Mouse (Mus musculus) adrenal gland, postnatal 10 days (tissue): Measurements from ENCODE around the gene Atpaf1. TPM values are rescaled to one million over a fixed set of nuclear protein-coding genes. Genes with fewer than 3 reads are reported as not detected.
A peak's percentile ranks its signal among the peaks of the same experiment; 100 is the strongest.

ENCODE experiments used
- DNase-seq: peaks from one replicate; pipeline ENCODE4 v3.0.0; 2021; ENCODE audit warnings: mixed read lengths
- total RNA-seq, 2 experiments: library from RNA; stranded (reverse); gene quantifications; 2 replicates each; pipeline ENCODE4 v1.2.3; 2021

Atpaf1 gene
- total RNA-seq, 2 experiments from 2014 or later = 42.8 to 52.2 TPM

DNA sequence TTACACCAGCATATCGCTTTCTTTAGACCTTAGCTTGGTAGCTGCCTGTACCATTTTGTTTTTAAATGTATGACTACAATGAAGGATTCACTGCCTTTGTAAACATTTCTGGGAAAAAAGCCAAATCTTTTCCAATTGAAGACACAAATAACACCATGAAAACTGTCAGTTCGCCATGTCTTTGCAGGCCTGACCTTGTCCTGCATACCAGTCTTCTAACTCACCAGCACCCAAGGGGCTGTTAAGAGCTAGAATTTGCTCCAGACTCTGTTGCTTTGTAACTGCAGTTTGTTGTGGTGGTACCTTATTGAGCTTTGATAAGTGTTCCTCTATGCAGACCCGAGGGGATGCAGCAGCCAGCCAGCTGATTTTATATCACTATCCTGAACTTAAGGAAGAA lies 15.4 kb downstream of the Atpaf1 start:
- DNase-seq = peak; percentile 42

DNA sequence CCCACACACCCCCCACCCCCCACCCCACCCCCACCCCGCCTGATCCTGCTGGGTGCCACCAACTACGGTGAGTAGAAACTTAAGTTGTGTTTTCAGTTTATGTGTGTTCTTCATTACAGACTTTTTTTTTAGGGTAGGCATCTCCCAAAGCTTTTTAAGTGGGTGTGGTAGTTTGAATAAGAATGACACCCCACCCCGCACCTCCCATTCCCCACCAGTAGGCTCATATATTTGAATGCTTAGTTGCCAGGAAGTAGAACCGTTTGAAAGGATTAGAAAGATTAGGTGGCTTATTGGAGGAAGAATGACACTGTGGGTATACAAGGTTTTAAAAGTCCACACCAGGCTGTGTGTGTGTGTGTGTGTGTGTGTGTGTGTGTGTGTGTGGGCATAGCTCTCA lies 27.7 kb downstream of the Atpaf1 start:
- DNase-seq = no peak

DNA sequence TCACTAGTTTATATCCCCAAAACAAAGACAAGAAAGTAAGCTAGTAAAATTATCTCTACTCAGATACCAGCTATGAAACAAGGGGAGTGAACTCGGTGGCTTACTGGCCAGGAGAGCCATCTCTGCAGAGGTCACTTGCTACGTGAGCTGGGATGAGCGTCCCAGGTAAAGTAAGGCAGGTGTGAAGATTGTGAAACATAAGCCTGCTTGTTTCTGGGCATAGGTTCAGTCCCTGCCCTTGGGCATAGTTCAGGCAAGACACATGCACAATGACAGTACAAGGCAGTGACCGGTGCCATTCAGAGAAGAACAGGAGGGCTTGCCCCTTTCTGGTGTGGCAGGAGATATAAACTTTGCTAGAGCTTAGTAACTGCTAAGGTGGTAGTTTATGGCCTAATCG lies 31.0 kb downstream of the Atpaf1 start:
- no peak for DNase-seq

DNA sequence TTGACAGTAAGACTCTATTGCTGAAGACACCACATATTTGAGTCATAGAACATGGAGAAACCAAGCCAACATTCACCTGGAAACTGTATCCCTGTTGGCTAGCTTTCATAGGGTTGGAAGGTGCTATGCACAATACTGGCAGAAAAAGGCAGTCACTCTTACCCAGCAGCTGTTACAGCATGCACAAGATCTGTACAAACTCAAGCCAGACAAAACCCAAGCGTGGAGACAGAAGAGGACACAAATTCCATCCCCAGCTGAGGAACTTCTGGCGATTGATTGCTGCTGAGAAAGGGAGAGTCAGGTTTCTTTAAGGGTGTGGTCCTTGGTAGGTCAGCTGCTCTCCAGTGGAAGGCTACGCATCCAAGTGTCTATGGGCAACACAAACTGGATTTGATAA lies 35.6 kb downstream of the Atpaf1 start:
- no peak for DNase-seq

DNA sequence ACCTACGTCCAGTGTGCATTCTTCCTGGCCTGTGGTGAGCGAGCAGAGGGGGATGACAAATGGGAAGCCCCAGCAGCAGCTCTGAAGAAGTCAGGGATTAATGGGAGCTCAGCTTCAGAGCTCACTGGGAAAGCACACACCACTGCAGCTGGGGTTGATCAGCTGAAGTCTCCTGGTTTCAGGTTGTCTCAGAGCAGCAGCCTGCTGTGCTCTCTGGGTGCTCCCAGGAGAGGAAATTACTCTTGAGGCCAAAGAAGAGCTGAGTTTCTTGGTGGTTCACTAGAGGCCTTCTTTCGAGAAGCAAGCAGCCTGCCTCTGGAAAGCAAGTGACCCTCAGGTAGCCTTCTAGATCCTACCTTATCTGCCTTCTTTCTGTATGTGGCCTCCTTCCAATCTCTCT lies 36.3 kb downstream of the Atpaf1 start:
- no peak for DNase-seq

DNA sequence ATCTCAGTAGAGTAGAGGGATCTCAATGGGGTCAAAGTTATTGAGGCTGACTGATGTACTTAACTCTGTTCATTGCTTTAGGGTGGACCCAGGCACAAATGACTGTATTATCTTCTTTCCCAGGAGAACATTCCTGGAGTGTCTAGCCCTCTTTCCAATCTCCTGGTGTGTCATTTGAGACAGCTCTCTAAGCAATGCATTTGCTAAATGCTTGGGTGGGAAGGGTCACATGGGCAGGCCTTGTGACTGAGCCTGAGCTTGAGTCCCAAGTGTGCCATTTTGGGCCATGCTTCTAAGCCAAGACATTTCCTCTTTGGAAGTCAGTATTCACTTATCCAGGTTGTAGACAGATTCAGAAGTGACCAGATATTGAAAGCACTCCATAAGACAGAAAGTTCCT lies 36.8 kb downstream of the Atpaf1 start:
- DNase-seq = no peak

DNA sequence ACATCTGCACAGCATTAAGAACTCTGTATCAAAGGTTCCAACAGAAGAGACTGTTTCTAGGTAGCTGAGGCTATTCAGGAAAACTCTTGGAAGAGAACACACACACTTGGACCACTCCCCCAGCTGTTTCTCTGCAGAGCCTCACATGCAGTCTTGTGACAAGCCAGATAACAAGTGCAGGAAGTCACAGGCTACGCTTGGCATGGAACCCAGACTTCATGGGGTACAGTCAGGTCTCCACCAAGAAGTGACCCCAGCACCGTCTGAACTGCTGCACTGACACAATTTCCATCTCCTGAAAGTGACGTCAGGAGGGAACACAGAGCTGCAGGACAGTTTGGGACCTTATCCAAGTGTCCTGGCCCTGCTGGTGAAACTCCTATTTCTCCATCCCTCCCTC lies 37.3 kb downstream of the Atpaf1 start:
- peak; percentile 44 for DNase-seq

DNA sequence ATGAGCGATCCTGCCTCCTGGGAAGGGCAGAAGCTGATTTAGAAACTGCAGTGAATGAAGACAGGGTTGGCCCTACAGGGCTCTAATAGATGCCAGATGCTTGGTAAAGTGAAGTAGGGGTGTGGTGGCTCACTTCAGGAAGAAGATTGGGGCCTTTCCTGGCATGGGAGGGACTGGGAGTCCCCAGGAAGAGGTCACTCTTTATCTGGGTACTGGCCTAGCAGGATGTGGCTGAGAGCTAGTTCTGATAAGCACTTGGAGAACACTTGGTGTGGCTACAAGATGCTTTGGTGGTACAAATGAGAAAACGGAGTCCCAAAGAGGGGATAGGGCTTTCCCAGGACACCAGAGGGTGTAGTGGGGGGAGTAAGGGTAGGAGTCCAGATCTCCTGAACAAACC lies 39.6 kb downstream of the Atpaf1 start:
- DNase-seq = no peak

DNA sequence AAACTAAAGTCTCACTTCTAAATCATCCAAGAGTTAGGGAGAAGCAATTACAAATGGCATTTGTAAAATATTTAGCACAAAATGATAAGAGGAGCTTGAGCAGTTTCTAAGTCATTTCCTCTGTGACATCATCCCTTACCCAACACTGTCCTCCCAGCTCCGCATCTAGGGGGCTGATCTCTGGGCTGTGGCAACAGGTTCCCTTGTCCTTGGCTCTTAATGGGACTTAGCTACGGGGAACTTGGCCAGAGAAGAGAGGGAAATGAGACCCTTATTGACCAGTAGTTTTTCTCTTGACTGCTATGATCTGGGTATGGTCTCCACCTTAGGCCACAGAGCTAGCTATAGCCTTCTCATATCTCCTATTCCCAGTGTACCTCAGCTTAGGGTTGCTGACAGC lies 40.7 kb downstream of the Atpaf1 start:
- no peak for DNase-seq

DNA sequence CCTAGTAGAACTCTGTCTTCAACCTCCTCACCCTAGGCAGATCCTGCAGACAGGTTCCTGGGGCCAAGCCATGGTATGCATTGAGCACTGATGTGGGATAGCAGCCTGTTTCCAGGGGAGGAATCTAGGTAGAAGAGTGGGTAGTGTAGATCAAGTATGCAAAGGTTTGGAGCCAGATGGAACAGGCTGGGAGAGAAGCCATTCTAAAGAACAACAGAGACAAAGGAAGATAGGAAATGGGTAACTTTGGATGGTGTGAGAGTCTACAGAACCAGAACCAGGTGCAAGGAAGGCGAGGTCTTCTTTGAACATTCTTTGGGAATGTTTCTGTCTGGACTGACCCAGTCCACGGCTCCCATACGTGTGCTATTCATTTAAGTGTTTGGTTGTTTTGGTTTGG lies 42.5 kb downstream of the Atpaf1 start:
- DNase-seq = no peak

DNA sequence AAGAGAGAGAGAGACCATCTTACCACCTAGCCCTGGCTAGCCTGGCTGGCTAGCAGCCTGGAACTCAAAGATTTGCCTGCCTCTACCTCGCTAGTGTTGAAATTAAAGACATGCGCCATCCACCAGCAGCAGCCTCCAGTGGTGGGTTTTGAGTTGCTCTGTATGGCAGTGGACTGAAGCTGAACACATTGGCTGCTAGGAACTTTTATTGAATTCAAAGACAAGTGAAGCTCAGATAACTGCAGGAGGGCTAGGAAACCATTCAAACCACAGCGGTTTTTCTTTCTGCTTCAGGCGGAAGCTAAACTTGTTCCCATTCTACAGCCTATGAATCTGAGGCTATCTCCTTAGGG lies 42.9 kb downstream of the Atpaf1 start:
- no peak for DNase-seq

DNA sequence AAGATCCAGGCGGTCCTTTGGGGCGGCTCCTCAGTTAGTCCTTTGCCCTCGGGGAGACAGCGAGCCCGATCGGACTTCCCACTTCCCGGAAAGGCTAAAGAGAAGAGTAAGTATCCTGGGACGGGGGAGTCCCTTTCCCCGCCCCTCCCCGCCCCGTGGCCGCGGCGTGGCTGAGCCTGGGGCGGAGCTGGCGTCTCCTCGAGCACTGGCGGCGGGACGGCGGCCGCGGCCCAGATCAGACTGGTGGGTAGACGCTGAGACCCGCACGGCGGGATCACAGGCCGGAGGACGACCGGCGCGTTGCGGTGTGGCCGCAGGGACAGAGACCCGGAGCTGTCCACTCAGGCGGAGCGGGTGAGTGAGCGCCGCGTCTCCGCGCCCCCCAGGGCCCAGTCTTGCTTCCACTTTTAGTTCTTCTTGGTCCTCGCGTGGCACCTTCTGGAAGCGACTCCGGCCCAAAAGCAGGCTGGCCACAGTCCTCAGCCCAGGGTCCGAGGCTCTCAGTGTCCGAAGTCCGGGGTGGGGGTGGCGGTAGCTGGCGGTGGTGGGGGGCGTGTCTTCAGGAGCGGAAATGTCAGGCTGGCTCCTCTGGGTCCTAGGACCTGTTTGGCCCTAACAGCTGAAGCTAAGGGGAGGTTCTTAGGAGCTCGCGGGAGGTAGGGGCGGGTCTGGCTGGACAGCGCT lies 43.4 kb downstream of the Atpaf1 start, which contains the start of gene Mob3c:
Gene Mob3c, plus strand, starts transcription at position 205 of the 684 bp plus-strand sequence.
- DNase-seq = peak; percentile 90

DNA sequence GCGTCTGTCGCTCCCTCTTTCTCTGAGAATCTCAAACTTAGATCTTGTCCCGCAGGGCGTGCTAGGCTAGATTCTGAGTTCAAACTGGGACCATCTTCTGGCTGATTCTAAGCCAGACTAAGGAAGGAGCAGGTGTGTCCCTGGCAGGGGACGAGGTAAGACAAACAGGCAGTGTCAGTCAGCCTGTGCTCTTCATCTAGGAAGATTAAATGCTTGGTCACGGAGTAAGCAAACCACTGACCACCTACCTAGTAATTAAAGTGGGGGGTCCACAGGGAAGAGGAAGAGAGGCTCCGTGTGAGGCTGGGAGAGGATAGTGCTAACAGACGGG lies 43.9 kb downstream of the Atpaf1 start:
- no peak for DNase-seq

DNA sequence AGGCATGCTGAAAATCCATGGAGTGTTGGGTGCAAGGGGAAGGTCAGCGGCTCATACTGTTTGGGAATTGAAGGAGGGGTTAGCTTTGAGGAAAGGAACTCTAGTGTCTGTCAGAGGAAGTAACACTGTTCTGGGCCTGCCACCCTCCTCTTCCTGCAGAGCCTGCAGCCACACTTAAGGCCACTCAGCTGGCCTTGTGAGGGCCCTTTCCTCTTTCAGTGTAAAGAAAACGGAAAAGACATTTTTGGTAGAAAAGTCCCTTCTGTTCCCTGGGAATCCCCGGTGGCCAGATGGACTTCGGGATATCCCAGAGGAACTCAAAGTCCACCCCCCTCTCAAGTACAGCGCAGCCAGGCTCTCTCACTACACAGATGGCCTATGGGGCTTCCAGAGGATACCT lies 45.9 kb downstream of the Atpaf1 start:
- DNase-seq = no peak

DNA sequence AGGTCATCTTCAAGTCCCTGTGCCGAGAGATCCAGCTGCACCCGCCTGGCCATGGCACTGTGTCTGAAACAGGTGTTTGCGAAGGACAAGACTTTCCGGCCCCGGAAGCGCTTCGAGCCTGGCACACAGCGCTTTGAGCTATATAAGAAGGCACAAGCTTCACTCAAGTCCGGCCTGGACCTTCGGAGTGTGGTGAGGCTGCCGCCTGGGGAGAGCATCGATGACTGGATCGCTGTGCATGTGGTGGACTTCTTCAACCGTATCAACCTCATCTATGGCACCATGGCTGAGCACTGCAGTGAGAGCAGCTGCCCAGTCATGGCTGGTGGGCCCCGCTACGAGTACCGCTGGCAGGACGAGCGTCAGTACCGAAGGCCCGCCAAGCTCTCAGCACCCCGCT lies 46.6 kb downstream of the Atpaf1 start:
- no peak for DNase-seq

DNA sequence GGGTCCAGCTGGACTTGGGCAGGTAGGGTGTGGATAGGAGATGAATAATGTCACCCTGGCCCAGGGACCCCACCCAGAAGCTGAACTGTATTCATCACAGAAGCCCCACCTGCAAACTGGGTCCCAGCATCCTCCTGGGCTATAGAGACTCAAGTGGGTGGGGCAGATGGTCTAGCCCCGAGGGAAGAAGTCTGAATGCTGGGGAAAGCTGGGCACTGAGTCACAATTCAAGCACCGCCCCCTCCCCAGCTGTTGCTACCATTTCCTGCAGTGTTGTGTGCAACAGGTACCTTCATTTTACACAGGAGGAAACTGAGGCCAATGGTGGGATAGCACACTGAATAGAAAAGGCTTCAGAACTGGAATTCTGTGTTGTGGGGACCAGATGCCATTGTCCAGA lies 47.4 kb downstream of the Atpaf1 start:
- no peak for DNase-seq

DNA sequence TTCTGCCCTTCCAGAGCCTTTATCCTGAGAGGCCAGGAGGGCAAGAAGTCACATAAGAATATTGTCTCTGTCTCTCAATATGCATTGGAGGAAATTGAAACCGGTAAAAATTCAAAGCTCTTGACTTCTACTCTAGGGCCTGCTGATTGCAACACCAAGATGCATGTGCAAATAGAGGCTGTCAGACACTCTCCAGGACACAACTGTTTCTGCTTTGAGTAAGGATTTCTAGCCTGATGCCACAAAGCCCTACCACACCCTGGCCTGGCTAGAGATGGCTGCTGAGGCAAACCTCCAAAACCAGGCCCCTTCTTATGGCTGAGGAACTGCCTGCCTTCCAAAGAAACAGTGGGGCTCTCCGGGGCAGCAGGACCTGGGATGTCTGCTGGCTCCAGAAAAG lies 51.0 kb downstream of the Atpaf1 start:
- no peak for DNase-seq

DNA sequence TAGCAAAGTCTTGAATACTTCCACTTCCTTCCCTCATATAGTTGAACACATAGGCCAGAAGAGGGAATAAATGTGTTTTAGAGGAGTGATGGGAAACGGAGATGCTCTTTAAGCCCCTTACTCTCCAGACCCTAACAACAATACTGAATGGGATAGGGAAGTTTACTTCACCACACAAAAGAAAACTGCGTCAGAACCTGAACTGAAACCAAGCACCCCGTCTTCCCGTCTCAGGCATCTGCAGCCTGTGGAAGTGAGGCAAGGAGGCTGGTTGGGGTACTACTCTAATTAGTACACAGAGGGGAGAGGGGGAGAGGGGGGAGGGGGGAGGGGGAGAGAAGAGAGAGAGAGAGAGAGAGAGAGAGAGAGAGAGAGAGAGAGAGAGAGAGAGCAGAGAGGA lies 53.6 kb downstream of the Atpaf1 start:
- DNase-seq = no peak

DNA sequence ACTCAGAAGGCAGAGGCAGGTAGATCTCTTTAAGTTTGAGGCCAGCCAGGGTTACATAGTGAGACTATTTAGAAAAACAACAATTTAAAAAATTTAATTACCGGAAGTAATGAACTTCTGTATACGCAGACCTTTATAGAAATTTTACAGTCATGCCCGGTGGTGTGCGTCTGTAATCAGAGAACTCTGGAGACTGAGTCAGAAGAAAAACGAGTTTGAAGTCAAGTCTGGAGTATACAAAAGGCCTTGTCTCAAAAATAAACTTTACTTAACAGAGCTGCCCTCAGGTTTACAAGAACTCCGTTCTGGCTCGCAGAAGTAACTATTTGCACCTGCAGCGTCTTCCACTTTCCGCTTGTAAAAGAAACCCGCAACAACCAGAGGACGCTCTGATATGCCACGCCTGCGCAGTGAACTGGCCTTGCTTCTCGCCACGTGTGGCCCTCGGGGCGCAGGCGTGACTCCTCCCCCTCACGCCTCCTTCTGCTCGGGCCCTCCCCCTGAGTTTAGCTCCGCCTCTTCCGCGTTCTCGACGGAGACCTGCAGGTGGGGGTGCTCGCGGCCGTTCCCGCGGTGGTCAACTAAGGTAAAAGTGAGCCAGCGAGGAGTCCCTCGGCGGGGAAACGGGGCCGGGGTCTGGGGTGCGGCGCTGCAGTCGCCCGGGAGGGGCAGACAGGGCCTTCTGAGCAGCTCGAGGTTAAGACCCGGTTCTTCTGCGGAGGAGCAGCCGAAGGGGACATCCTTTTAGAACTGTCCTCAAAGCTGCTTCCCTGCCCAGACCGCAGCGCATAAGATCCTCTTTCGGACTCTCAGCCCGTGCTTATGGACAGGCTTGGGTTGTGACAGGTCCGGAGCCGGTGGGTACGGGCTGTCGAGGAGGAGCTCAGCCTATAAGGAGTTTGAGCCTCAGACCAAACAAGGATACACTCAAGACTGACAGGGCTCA lies 54.4 kb downstream of the Atpaf1 start, which contains the start of gene Mknk1:
Gene Mknk1, plus strand, starts transcription at position 503 of the 946 bp plus-strand sequence.
- peak; percentile 95 for DNase-seq

DNA sequence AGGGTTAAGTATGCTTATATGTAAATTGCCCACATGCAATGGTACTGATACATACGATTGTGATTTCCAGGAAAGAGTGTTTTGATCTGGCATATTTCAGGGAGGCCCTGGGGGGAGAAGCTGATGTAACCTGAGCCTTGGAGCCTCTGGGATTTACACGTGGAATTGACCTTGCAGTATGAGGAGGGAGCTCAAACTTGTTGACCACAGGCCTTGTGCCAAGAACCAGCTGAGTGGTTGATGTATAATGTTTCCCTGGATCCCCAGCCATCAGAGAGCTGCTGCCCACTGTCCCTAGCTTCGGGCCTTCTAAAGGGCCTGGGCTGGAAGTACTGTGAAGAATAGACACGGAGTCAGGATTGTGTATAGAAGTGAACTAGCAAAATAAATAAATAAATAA lies 55.3 kb downstream of the Atpaf1 start:
- DNase-seq = peak; percentile 32

DNA sequence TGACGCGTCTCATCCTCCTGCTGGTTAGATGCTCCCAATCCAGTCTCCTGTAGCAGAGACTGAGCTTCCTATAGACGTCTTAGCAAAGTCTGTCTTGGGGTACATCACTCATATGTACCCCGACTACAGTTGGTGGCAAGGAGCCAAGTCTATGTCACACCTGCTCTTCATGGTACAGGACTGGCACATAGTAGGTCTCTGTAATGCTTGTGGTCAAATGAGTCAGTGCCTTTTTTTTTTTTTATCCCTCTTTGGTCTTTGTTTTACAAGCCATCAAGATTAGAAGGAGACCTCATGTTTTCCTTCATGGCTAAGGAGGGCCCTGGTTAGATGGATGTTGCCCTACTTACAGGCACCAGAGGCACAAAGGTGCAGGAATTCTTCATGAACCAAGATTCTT lies 56.2 kb downstream of the Atpaf1 start:
- DNase-seq = no peak

DNA sequence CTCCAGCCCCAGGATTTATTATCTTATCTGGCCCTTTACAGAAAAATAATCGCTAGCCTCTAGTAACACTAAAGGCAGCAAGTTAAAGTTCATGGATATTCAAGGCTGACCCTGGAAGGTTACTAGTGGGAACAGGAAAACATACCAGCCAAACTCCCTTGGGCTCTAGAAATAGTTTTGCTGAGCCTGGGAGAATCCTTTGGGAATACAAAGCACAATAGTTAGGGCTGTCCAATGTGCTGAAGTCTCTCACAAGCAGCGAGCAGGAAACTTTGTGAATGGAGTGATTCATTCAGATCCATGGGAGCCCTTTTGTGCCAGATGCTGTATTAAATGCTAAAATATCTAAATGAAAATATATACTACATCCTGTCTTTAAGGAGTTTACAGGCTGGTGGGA lies 62.0 kb downstream of the Atpaf1 start:
- no peak for DNase-seq

DNA sequence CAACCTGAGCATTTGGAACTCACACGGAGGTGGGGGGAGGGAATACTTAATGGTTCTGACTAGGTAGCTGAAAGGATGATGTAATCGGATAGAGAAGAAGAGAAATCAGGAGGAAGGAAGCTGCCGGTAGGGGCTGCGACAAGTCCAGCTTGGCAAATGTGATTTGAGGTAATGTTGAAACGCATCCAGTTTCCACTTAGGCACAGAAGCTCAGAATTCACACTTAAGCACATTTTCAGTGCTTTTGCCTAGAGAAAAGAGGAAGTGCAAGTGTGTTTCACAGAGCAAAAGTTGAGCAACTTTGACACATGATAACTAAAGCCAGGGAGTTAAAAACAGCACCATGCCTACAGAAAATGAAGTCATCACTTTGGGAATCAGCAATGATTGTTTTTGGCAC lies 62.8 kb downstream of the Atpaf1 start:
- DNase-seq = no peak

DNA sequence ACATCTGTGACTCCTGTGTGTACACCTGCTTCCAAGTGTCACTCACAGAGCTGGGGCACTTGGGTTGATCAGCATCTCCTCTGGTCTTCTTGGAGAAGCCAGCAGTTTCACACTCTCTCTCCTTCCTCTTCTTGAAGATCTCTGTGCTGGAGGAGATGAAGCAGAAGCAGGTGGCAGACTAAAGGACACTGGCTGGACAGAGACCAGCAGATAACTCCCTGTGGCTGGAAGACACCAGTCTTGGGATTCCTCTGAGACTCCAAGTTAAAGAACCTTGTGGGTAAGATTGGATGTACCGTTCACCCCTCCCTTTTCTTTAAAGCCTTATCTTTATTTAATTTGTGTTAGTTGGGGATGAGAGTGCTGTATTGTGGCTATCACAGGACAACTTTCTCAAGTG lies 63.5 kb downstream of the Atpaf1 start:
- DNase-seq = no peak
